Mouse (Mus musculus): Measurements from ENCODE around the gene Zdhhc20.

Gene Zdhhc20

DNA sequence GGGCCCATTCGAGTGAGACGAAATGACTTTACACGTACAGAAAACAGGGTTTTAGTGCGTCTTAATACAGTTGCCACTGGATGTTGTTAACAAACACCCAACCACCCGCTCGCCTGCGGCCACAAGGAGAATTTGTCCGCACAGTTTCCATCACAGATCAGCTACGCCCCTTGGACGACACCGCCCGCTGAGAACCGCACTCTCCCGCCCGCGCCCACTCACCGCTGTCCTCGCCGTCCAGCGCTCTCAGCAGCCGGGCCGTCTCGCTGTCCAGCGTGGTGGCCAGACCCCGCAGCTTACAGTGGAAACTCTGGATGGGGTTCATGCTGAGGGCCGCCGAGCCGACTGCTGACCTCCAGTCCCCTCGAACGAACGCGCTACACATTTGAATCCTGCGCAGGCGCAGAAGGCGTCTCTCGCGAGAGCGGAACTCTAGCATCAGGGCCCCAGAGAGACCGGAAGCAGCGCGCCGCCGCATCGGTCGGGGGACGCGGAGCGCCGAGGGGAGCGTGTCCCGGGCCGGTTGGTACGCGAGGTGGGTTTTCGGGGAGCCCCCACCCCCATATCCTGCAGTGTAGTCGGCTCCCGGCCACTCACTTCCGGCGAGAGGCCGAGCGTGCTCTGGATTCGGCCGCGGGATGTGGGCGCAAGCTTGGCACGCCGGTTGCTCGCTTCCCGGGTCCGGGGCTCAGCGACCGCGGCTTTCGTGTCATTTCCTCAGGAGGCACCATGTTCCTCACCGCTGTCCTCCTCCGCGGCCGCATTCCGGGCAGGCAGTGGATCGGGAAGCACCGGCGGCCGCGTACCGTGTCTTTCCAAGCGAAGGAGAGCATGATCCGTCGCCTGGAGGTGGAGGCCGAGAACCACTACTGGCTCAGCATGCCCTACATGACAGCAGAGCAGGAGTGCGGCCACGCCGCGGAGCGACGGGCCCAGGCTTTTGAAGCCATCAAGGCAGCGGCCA is 64.0 kb downstream of the Zdhhc20 start, which contains the start of the genes Ska3 and Mrpl57:
Ska3 (minus strand) TSS at position 398 of the 964 bp plus-strand sequence.
Mrpl57 (plus strand) TSS at position 447 of the 964 bp plus-strand sequence.
- peak; percentile 94 for DNase-seq (ENCODE audit: inconsistent ontology term)

DNA sequence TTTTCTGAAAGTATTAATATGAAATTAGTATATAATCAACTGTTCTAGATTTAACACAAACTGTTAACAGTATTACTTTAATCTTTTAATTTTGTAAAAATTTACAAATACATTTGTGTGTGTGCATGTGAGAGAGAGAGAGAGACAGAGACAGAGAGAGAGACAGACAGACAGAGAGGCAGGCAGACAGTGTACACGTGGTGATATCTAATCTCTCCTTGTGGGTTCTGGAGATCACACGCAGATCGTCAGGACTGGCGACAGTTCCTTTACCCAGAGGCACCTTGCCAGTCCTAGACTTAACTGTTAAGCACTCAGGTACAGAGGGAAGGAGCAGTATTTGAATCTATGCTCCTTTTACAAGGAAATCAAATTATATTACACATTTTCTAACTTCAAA is 69.2 kb downstream of the Zdhhc20 start:
- DNase-seq (ENCODE audit: inconsistent ontology term): no peak

- no peak for DNase-seq (ENCODE audit: inconsistent ontology term)
These were observed 78.2 kb downstream of the Zdhhc20 start for GRCm38 (mm10) chr14:57811844-57812243.

DNA sequence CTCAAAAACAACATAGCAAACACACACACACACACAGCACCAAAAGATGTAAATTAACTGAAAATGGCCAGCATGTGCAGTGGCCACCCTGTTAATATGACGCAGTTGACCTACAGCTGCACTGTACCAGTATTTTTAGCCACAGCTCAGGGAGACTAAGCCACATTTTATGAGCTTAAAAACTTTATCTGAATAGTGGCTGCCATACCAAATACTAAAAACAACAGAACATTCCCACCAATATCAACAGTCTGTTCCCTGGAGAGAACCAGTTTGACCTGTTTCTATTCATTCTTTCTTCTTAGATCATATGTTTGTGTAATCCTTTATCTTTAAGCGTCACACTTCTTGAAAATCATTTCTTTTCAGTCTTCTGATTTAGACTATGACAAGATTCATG is 79.2 kb downstream of the Zdhhc20 start:
- DNase-seq (ENCODE audit: inconsistent ontology term): no peak

- DNase-seq (ENCODE audit: inconsistent ontology term): no peak
These were observed 81.5 kb downstream of the Zdhhc20 start for GRCm38 (mm10) chr14:57808558-57808957.

GRCm38 (mm10) chr14:57803731-57804130 is 86.3 kb downstream of the Zdhhc20 start:
- no peak for DNase-seq (ENCODE audit: inconsistent ontology term)

GRCm38 (mm10) chr14:57797991-57798931 is 91.8 kb downstream of the Zdhhc20 start, which contains the start of gene Sap18:
Sap18 (plus strand) TSS chr14:57798180.
- peak; percentile 98 for DNase-seq (ENCODE audit: inconsistent ontology term)

DNA sequence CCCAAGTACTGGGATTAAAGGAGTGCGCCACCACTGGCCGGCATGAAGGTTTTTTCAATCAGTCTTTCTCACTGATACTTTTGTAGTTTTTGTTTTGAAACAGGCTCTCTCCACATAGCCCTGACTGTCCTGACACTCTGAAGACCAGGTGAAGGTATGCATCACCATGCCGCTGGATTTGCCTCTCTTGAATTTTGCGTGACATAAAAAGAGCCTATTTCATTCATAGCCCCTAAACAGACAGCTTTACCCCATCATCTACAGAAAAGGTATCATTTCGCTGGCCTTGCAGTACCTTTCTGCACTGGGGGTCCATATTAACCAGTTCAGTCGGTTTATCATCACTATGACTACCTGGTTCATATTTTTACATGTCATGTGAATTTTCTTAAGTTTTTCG is 92.5 kb downstream of the Zdhhc20 start:
- DNase-seq (ENCODE audit: inconsistent ontology term): no peak

- DNase-seq (ENCODE audit: inconsistent ontology term): peak; percentile 60
These were observed 98.9 kb downstream of the Zdhhc20 start for GRCm38 (mm10) chr14:57791171-57791570.

- no peak for DNase-seq (ENCODE audit: inconsistent ontology term)
These were observed 100.3 kb downstream of the Zdhhc20 start for GRCm38 (mm10) chr14:57789759-57790158.

DNA sequence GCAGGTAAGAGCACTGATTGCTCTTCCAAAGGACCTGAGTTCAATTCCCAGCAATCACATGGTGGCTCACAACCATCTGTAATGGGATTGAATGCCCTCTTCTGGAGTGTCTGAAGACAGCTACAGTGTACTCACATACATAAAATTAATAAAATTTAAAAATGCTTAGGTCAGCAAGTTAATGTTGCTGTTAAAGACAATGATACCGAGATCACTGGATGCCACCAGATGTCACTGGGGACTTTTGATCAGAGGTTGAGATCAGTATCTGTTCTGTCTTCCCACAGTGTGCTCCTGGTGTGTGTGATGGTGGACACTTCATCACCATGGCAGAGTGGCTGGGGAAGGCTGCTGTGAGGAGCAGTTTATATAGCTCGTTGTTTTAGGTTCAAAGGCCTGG is 100.8 kb downstream of the Zdhhc20 start:
- DNase-seq (ENCODE audit: inconsistent ontology term): no peak

GRCm38 (mm10) chr14:57787406-57787805 is 102.7 kb downstream of the Zdhhc20 start:
- no peak for DNase-seq (ENCODE audit: inconsistent ontology term)
